Mouse (Mus musculus) stomach, embryonic 16.5 days (tissue): Measurements from ENCODE around the gene Gen1. TPM values are rescaled to one million over a fixed set of nuclear protein-coding genes. Genes with fewer than 3 reads are reported as not detected.
A peak's percentile ranks its signal among the peaks of the same experiment; 100 is the strongest.

Experiments used
- ATAC-seq: fragments of 200-750 bp; cut with Nextera tagmentation; 2 replicates; pipeline ENCODE4 v1.8.0; 2017; ENCODE audit warnings: moderate number of reproducible peaks, moderate TSS enrichment; ENCODE audit not compliant: insufficient read depth, low FRiP score
- H3K27ac ChIP-seq: fragments of 300-500 bp; sonication (generic); 2 replicates; pipeline ENCODE4 v1.5.1; 2014; ENCODE audit warnings: low read length
- H3K27me3 ChIP-seq: fragments of 300-500 bp; sonication (generic); 2 replicates; pipeline ENCODE4 v1.6.1; 2014; ENCODE audit warnings: low read length, control low read depth, mixed read lengths; ENCODE audit not compliant: control insufficient read depth, insufficient read depth
- H3K36me3 ChIP-seq: fragments of 300-500 bp; sonication (generic); 2 replicates; pipeline ENCODE4 v1.6.1; 2014; ENCODE audit warnings: low read length; ENCODE audit not compliant: control insufficient read depth, insufficient read depth
- H3K4me1 ChIP-seq: fragments of 300-500 bp; sonication (generic); 2 replicates; pipeline ENCODE4 v1.6.1; 2014; ENCODE audit warnings: low read length, control low read depth, mixed read lengths; ENCODE audit not compliant: control insufficient read depth, insufficient read depth
- H3K4me2 ChIP-seq: fragments of 300-500 bp; sonication (generic); 2 replicates; pipeline ENCODE4 v1.6.1; 2014; ENCODE audit warnings: low read depth, low read length, mixed read lengths
- H3K4me3 ChIP-seq: fragments of 300-500 bp; sonication (generic); replicated peaks from 2 replicates; pipeline ENCODE4 v1.5.1; 2014; ENCODE audit warnings: mild to moderate bottlenecking, low read length
- H3K9ac ChIP-seq: fragments of 300-500 bp; sonication (generic); 2 replicates; pipeline ENCODE4 v1.6.1; 2014; ENCODE audit warnings: low read length
- H3K9me3 ChIP-seq: fragments of 300-500 bp; sonication (generic); replicated peaks from 2 replicates; pipeline ENCODE4 v1.6.1; 2016; ENCODE audit warnings: low read length, control low read depth; ENCODE audit not compliant: control insufficient read depth
- WGBS: fragments of 180-500 bp; shearing (Covaris S2); extraction: QIAGEN DNeasy Blood & Tissue Kit; methylation state at CpG from one replicate; pipeline ENCODE4 v1.1.7; 2014; 5-methylcytosine and 5-hydroxymethylcytosine counted together
- polyA plus RNA-seq: library from polyadenylated mRNA; unstranded; fragments of >200 nt; fragmentation: Nextera tagmentation; extraction: Ambion mirVana; gene quantifications from 2 replicates; pipeline ENCODE4 v1.2.1, GENCODE M21; 2015

The Gen1 gene
- polyA plus RNA-seq, 1 experiment from 2014 or later, result 8.2 TPM

DNA sequence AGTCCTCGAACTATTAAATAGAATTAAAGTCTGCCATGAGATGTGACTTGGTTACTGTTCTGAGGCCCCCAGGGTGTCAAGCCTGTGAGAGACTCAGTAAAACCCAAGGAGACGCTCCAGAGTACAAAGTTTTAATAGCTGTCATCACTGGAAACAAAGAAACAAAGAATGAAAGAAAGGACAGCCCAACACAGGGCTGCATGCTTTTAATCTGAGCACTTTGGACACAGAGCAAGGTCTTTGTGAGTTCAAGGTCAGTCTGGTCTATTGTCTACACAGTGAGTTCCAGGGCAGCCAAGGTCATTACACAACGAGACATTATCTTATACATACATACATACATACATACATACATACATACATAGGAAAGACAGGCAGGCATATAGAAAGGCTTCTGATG is 49.1 kb downstream of the Gen1 start:
- WGBS, result 71% methylated on average over 3 of the region's 3 CpGs
- Histone ChIP-seq H3K9me3 (no peaks in the 10 kb centered on the region), H3K27me3 (no peaks in the 10 kb centered on the region), H3K4me1 (no peaks in the 10 kb centered on the region), H3K36me3 (no peaks in the 10 kb centered on the region), H3K9ac (no peak overlapping the region), H3K27ac (no peak overlapping the region), H3K4me2 (no peak overlapping the region), H3K4me3 (no peak overlapping the region)
- no peak for ATAC-seq

DNA sequence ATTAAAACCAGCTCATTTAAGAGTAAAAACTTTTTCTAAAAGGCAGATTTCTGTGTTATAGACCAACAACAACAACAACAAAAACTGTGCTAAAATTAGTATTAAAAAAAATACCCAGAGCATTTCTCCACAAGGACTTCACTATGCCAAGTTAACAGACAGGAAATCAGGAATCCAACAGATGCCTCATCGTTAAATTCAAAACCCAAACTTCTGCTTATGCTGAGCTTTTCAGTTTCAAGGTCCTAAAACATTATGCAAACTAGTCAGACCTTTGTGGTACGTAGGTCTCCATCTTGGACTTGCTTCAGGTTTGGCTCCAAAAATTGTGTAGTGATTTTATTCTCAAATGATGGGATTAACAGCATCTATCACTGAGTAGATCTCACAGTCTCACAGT is 50.0 kb downstream of the Gen1 start:
- no peak overlapping the region for H3K9ac ChIP-seq
- H3K9me3 ChIP-seq, result no peaks in the 10 kb centered on the region
- no peaks in the 10 kb centered on the region for H3K27me3 ChIP-seq
- no peak overlapping the region for H3K4me2 ChIP-seq
- no peak overlapping the region for H3K4me3 ChIP-seq
- no peak overlapping the region for H3K27ac ChIP-seq
- no peaks in the 10 kb centered on the region for H3K36me3 ChIP-seq
- ATAC-seq, result no peak
- H3K4me1 ChIP-seq, result no peaks in the 10 kb centered on the region
- 82% methylated on average over 2 of the region's 2 CpGs for WGBS

DNA sequence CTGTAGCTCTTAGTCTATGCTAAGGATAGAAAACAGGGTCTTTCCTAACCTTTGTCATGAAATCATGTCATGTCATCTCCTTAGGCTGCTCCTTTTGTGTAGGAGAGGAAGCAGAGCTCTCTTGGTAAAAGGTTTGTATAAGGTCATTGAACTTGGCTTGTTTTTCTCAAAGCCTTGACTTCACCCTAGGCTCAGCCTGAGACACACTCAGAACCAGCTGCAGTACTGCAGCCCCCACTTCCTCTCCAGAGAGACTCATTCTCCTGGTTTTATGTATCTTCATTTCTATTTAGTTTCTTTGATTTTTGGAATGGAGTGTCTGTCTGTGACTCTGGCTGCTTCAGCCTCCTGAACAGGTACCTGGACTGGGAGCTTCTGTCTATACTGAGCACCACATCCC is 50.8 kb downstream of the Gen1 start:
- H3K4me3 ChIP-seq, result no peak overlapping the region
- no peak for ATAC-seq
- no peak overlapping the region for H3K4me2 ChIP-seq
- no peak overlapping the region for H3K9ac ChIP-seq
- H3K36me3 ChIP-seq, result no peaks in the 10 kb centered on the region
- no peaks in the 10 kb centered on the region for H3K9me3 ChIP-seq
- no peaks in the 10 kb centered on the region for H3K4me1 ChIP-seq
- H3K27me3 ChIP-seq, result no peaks in the 10 kb centered on the region
- no peak overlapping the region for H3K27ac ChIP-seq

DNA sequence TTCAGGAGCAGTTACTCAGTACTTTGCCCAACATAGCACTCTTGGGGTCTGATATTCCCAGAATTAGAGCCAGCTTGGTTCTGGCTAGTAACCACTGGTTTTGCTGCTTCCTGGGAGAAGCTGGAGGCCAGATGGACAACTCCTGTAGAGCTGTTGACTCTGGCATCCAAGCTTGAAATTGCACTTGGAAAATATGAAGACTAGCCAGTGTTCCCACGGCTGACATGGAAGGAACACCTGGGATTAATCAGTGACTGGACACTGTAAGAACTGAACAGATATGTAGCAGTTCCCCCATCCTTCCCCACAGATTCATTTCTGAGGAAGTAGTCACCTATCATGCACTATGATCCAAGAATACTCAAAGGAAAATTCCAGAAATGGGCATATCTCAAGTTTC is 52.7 kb downstream of the Gen1 start:
- WGBS, result 53% methylated on average over 1 of the region's 1 CpGs
- H3K4me2 ChIP-seq, result no peak overlapping the region
- H3K4me1 ChIP-seq, result no peaks in the 10 kb centered on the region
- no peak overlapping the region for H3K27ac ChIP-seq
- no peaks in the 10 kb centered on the region for H3K27me3 ChIP-seq
- no peak for ATAC-seq
- no peak overlapping the region for H3K9ac ChIP-seq
- H3K9me3 ChIP-seq, result no peaks in the 10 kb centered on the region
- no peak overlapping the region for H3K4me3 ChIP-seq
- H3K36me3 ChIP-seq, result no peaks in the 10 kb centered on the region

DNA sequence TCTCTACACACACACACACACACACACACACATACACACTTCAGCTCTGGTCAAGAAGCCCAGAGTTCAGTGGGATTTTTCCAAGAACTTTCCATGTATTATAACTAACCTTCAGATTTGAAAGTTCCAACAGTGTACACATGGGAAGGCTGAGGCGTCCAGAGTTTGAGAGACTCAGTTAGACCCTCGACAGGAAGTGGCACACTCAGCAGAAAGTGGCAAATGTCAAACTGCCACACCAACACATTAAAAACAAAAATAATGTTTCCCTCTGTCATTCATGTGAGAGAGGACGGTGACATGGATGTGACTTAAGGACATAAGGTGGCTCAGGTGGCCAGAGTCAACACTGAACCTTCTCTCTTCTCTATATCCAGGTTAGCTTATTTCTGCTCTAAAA is 55.2 kb downstream of the Gen1 start:
- no peaks in the 10 kb centered on the region for H3K4me1 ChIP-seq
- H3K9ac ChIP-seq, result no peak overlapping the region
- no peaks in the 10 kb centered on the region for H3K36me3 ChIP-seq
- no peak overlapping the region for H3K4me3 ChIP-seq
- H3K9me3 ChIP-seq, result no peaks in the 10 kb centered on the region
- no peaks in the 10 kb centered on the region for H3K27me3 ChIP-seq
- WGBS, result 64% methylated on average over 3 of the region's 3 CpGs
- no peak for ATAC-seq
- no peak overlapping the region for H3K4me2 ChIP-seq
- H3K27ac ChIP-seq, result no peak overlapping the region

DNA sequence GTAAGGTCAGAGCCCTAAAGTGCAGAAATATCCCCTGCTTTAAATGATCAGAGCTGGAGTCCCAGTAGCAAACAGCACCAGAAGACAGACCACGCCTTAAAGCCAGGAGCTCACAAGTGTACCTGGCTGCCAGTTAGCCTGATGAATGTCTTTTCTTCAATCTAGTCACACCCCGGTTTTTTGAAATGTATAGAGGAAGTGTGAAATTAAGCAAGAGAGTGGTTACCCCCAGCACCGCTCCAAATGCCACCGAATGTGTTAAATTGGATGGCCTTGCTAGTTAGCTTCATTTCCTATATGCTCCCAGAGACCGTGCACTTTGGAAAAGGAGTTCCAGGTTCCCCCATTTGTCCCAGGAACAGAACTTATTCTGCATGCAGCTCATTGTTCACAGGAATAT is 56.0 kb downstream of the Gen1 start:
- no peak overlapping the region for H3K4me2 ChIP-seq
- H3K27ac ChIP-seq, result no peak overlapping the region
- no peaks in the 10 kb centered on the region for H3K27me3 ChIP-seq
- H3K36me3 ChIP-seq, result no peaks in the 10 kb centered on the region
- 0 out of 2 replicates have a peak, but pooled peaks cover 1% of the 10 kb centered on the region for H3K4me1 ChIP-seq
- H3K4me3 ChIP-seq, result no peak overlapping the region
- no peak overlapping the region for H3K9ac ChIP-seq
- H3K9me3 ChIP-seq, result no peaks in the 10 kb centered on the region
- 52% methylated on average over 5 of the region's 5 CpGs for WGBS
- ATAC-seq, result no peak

DNA sequence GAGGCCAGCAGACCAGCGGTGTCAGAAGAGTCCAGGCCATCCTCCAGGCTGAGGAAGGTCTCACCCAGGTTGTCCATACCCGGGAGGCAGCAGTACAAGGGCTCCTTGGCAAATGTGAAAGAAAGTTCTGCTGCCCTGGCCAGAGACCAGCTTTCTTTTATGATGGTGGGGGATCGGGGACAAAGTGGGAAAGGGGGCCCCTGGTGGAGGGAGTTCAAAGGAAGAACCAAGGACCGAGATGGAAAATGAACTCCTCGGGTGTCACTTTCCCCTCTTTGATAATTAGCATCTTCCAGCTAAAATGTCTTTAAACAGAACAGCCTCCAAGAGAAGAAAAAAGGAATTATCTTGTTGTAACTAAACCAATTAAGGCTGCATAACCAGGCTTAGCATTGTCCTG is 56.7 kb downstream of the Gen1 start, which contains the start of gene Msgn1:
Gene Msgn1, minus strand, starts transcription at position 101 of the 400 bp plus-strand sequence.
- Histone ChIP-seq H3K9me3 (no peaks in the 10 kb centered on the region), H3K27ac (no peak within 1 kb of the TSS), H3K27me3 (no peaks in the 10 kb centered on the region), H3K4me1 (0 out of 2 replicates have a peak, but pooled peaks cover 5% of the 10 kb centered on the region), H3K4me3 (no peak within 1 kb of the TSS), H3K36me3 (no peaks in the 10 kb centered on the region), H3K4me2 (no peak within 1 kb of the TSS), H3K9ac (no peak within 1 kb of the TSS)
- WGBS, result 43% methylated on average over 5 of the region's 5 CpGs
- ATAC-seq, result no peak

DNA sequence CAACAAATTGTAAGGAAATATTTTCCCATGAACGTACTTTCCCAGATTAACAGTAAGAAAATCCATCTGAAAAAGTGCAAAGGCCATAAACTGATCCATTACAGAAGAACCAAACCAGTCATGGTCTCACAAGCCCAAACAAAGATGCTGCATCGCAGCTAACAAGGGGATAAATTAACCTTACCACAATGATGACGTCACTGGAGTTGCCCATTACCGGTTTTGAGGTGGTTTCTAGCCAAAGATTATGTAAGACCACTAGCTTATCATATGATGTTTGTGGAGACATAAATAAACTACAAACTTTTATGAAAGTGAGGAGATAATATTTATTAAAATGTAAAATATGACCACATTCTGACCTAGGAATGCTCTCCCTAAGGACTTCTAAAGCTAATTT is 59.3 kb downstream of the Gen1 start:
- Histone ChIP-seq H3K4me3 (no peak overlapping the region), H3K36me3 (no peaks in the 10 kb centered on the region), H3K27me3 (no peaks in the 10 kb centered on the region), H3K27ac (no peak overlapping the region), H3K9me3 (no peaks in the 10 kb centered on the region), H3K9ac (no peak overlapping the region), H3K4me1 (0 out of 2 replicates have a peak, but pooled peaks cover 9% of the 10 kb centered on the region), H3K4me2 (no peak overlapping the region)
- no peak for ATAC-seq
- 75% methylated on average over 4 of the region's 4 CpGs for WGBS

DNA sequence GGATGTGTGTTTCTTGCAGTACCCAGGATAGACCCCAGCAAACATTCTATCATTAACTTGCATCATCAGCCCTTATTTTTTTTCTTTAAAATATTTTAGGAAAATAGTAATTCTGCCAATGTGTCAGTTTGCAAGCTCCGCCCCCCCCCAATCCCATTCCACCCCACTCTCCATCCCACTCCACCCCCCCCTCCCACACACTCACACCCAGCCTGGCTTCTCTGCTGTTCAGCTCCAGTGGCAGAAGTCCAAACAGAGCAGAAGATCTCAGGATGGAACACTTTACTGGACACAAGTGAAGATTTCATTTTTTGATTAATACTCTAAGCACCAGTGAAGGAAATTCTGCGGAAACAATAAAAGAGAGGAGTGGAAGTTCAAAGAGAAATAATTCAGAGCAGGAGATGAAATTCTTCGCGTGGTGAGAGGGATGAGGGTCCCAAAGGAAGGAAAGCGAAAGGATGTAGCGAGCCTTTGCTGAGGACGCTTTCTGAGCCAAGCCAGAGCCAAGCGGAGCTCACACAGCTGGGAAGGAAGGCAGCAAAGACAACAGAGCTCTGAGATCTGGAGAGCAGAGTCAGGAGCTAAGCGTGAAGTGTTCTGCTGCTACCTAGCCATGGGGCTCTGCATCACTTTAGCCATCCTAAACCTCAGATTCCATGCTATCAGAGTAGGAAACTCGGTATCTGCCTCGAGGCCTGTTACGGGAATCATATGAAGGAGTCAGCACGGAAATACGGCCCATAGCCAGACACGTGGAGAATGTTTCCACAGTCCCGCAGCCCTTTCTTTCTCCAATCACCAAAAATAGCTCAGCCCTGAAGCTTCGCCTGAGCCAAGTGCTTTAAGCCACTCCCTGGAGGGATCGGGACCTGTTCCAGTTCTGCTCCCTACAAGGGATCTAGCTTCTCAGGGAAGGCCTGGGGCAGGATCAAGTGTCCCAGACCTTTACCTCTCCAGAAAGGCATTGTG is 61.6 kb downstream of the Gen1 start:
- WGBS, result 51% methylated on average over 18 of the region's 18 CpGs
- H3K9me3 ChIP-seq, result no peaks in the 10 kb centered on the region
- ATAC-seq, result peak; percentile 88
- 0 out of 2 replicates have a peak, but pooled peaks cover 9% of the 10 kb centered on the region for H3K4me1 ChIP-seq
- peak overlapping the region; percentile 15; the same call in 1 of the 2 replicates for H3K4me3 ChIP-seq
- H3K27me3 ChIP-seq, result no peaks in the 10 kb centered on the region
- H3K27ac ChIP-seq, result peak overlapping the region; percentile 94
- no peaks in the 10 kb centered on the region for H3K36me3 ChIP-seq
- peak overlapping the region; percentile 44 for H3K4me2 ChIP-seq
- H3K9ac ChIP-seq, result peak overlapping the region; percentile 53
